In the genomic region with DNA sequence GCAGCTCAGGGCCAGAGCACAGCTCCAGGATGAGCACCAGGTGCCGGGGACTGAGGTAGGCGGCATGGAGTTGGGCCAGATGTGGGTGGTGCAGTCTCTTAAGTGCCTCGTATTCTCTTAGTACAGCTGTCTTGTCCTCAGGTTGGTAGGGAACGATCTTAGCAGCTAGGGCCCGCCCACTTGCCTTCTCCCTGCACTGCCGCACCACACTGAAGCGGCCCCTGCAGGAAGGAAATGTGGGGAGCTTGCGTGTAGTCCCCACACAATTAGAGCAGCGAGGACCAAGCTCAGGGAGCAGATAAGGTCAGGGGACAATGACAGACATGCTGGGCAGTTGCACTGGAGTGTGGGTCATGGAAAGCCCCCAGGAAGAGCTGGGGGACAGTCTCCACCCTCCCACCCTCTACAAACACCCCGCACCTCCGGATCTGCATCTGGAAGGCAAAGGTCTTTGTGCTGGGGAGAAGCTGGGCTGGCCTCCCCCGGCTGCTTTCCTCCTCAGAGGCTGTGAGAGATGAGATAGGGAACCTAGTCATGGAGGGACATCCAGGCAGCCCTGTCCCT, we compare ENCODE assay signal across 13 mouse cellular contexts. TPM values are rescaled to one million over a fixed set of nuclear protein-coding genes. Genes with fewer than 3 reads are reported as not detected.
DNase-seq lines count a peak whose midpoint lies in the region; ATAC-seq and TF ChIP-seq lines count a peak whose summit lies in the region.
"Had no signal": no experiment of that assay in that cellular context is flagged by ENCODE, and none has a peak within 500 bp of the region (broad histone marks: within the 10 kb centered on the region; RNA-seq: fewer than 3 reads in every experiment).

No protein-coding gene starts in this region.

- H3K4me1 ChIP-seq in heart, embryonic 13.5 days = peaks cover 100% of the 10 kb centered on the region
- peaks cover 19% of the 10 kb centered on the region for H3K4me1 ChIP-seq in liver, postnatal 0 days (ENCODE audit: insufficient read depth)

- intact Hi-C loops in heart, postnatal 14 days (cut with DNase I) = no loop called here

- peaks cover 28% of the 10 kb centered on the region for H3K27me3 ChIP-seq in heart, embryonic 13.5 days (replicated peaks)
- H3K27me3 ChIP-seq in liver, postnatal 0 days (ENCODE audit: insufficient read depth, low read length) = peaks cover 2% of the 10 kb centered on the region; the same call in 1 of the 2 replicates

- ATAC-seq in heart, embryonic 13.5 days (ENCODE audit: extremely low read depth, insufficient number of reproducible peaks, low FRiP score, low TSS enrichment) = no peak
- no peak for ATAC-seq in liver, postnatal 0 days
- ATAC-seq: forebrain, embryonic 16.5 days; midbrain, embryonic 16.5 days had no signal

- H3K4me3 ChIP-seq in heart, embryonic 13.5 days = no peak overlapping the region
- no peak overlapping the region for H3K4me3 ChIP-seq in liver, postnatal 0 days (ENCODE audit: low read depth, low read length)
- H3K4me3 ChIP-seq: embryonic facial prominence, embryonic 12.5 days had no signal

- TF ChIP-seq CTCF in liver, postnatal 0 days (IDR thresholded peaks at IDR 0.05; ENCODE audit: low read depth) = peak; percentile 43

- peaks cover 28% of the 10 kb centered on the region for H3K36me3 ChIP-seq in heart, embryonic 13.5 days
- peaks cover 3% of the 10 kb centered on the region; the same call in 1 of the 2 replicates for H3K36me3 ChIP-seq in liver, postnatal 0 days (replicated peaks; ENCODE audit: insufficient read depth, low read length)

- H3K4me2 ChIP-seq in heart, embryonic 13.5 days = peak overlapping the region; percentile 24
- peak overlapping the region; percentile 26; the same call in 1 of the 2 replicates for H3K4me2 ChIP-seq in liver, postnatal 0 days (ENCODE audit: low read depth, low read length)
- H3K4me2 ChIP-seq: embryonic facial prominence, embryonic 12.5 days; hindbrain, embryonic 14.5 days had no signal

- 45% methylated on average over 12 of the region's 12 CpGs for WGBS in heart, embryonic 13.5 days
- WGBS in liver, postnatal 0 days (ENCODE audit: insufficient replicate concordance) = 16% methylated on average over 12 of the region's 12 CpGs

- TF ChIP-seq EP300 in liver, postnatal 0 days (IDR thresholded peaks at IDR 0.05; ENCODE audit: low read depth) = no peak

- H3K27ac ChIP-seq in heart, embryonic 13.5 days (replicated peaks) = no peak overlapping the region
- H3K27ac ChIP-seq in liver, postnatal 0 days (ENCODE audit: low read depth) = no peak overlapping the region
- H3K27ac ChIP-seq: embryonic facial prominence, embryonic 12.5 days; hindbrain, embryonic 14.5 days had no signal

- no peak for DNase-seq in heart, postnatal 14 days
- peak; percentile 68 for DNase-seq in right cerebral cortex, adult 18-20 months
- DNase-seq in right cerebral cortex, postnatal 36 days (ENCODE audit: low spot score in 2 of 2) = no peak
- no peak for DNase-seq in liver, postnatal 0 days
- DNase-seq in thymus, postnatal 36 days = peak; percentile 75 to 84
- DNase-seq in urinary bladder, adult 18-20 months (ENCODE audit: low spot score in 2 of 2) = no peak
- no peak for DNase-seq in cerebellum, adult 8-10 months
- DNase-seq: layer of hippocampus, adult 9-11 months had no signal

- peak overlapping the region; percentile 57; the same call in 1 of the 2 replicates for H3K9ac ChIP-seq in heart, embryonic 13.5 days
- H3K9ac ChIP-seq in liver, postnatal 0 days (replicated peaks) = no peak overlapping the region
- H3K9ac ChIP-seq: embryonic facial prominence, embryonic 12.5 days; hindbrain, embryonic 14.5 days had no signal

- no peaks in the 10 kb centered on the region for H3K9me3 ChIP-seq in heart, embryonic 13.5 days
- no peaks in the 10 kb centered on the region for H3K9me3 ChIP-seq in liver, postnatal 0 days (ENCODE audit: low read length)
- H3K9me3 ChIP-seq: embryonic facial prominence, embryonic 12.5 days had no signal

RNA-seq across cellular contexts. Expression of a gene that starts 18.0 kb away (rescaled TPM):
- polyA plus RNA-seq in heart, embryonic 13.5 days (2015; fragmentation: Nextera tagmentation; extraction: Ambion mirVana) = 25.6 and 28.2 TPM in 2 replicates
- 10 to 100 TPM; 17.6 to 18.1 TPM for total RNA-seq in heart, postnatal 14 days (2021)
- polyA plus RNA-seq in liver, postnatal 0 days (2015; fragmentation: Nextera tagmentation; extraction: Ambion mirVana) = 8.8 and 8.9 TPM in 2 replicates

RNA-seq across cellular contexts. Expression of a gene that starts 41.4 kb away (rescaled TPM):
- polyA plus RNA-seq in heart, embryonic 13.5 days (2015; fragmentation: Nextera tagmentation; extraction: Ambion mirVana) = 26.4 and 28.5 TPM in 2 replicates
- 10 to 100 TPM; 22.0 to 28.0 TPM for total RNA-seq in heart, postnatal 14 days (2021)
- polyA plus RNA-seq in liver, postnatal 0 days (2015; fragmentation: Nextera tagmentation; extraction: Ambion mirVana) = 14.3 and 14.8 TPM in 2 replicates

RNA-seq across cellular contexts. Expression of a gene that starts 41.4 kb away (rescaled TPM):
- 0.43 and 0.76 TPM in 2 replicates for polyA plus RNA-seq in heart, embryonic 13.5 days (2015; fragmentation: Nextera tagmentation; extraction: Ambion mirVana)
- total RNA-seq in heart, postnatal 14 days (2021) = under 1 TPM; 0.10 to 0.19 TPM
- 0.11 and 0.15 TPM in 2 replicates for polyA plus RNA-seq in liver, postnatal 0 days (2015; fragmentation: Nextera tagmentation; extraction: Ambion mirVana)

RNA-seq across cellular contexts. Expression of a gene that starts 47.2 kb away (rescaled TPM):
- polyA plus RNA-seq in heart, embryonic 13.5 days (2015; fragmentation: Nextera tagmentation; extraction: Ambion mirVana) = 14.4 and 14.9 TPM in 2 replicates
- 10 to 100 TPM in 1 of 2 experiments, 1 to 10 TPM in 1; 3.9 to 14.1 TPM for total RNA-seq in heart, postnatal 14 days (2021)
- polyA plus RNA-seq in liver, postnatal 0 days (2015; fragmentation: Nextera tagmentation; extraction: Ambion mirVana) = 4.9 and 10.0 TPM in 2 replicates

RNA-seq across cellular contexts. Expression of a gene that starts 57.2 kb away (rescaled TPM):
- 151 and 166 TPM in 2 replicates for polyA plus RNA-seq in heart, embryonic 13.5 days (2015; fragmentation: Nextera tagmentation; extraction: Ambion mirVana)
- 100 to 1,000 TPM; 150 to 151 TPM for total RNA-seq in heart, postnatal 14 days (2021)
- polyA plus RNA-seq in liver, postnatal 0 days (2015; fragmentation: Nextera tagmentation; extraction: Ambion mirVana) = 85.3 and 96.0 TPM in 2 replicates

Comparison
In these comparisons a context has a peak if more than half of its experiments do, and no peak if none do; other contexts are left out.
1. DNase-seq: peak in right cerebral cortex, adult 18-20 months (single experiment) and thymus, postnatal 36 days (2 of 2); none in heart, postnatal 14 days (0 of 2), right cerebral cortex, postnatal 36 days (0 of 2), liver, postnatal 0 days (single experiment), urinary bladder, adult 18-20 months (0 of 2) and cerebellum, adult 8-10 months (single experiment).